Mouse (Mus musculus): ENCODE measurements around the gene Capza1.

DNA sequence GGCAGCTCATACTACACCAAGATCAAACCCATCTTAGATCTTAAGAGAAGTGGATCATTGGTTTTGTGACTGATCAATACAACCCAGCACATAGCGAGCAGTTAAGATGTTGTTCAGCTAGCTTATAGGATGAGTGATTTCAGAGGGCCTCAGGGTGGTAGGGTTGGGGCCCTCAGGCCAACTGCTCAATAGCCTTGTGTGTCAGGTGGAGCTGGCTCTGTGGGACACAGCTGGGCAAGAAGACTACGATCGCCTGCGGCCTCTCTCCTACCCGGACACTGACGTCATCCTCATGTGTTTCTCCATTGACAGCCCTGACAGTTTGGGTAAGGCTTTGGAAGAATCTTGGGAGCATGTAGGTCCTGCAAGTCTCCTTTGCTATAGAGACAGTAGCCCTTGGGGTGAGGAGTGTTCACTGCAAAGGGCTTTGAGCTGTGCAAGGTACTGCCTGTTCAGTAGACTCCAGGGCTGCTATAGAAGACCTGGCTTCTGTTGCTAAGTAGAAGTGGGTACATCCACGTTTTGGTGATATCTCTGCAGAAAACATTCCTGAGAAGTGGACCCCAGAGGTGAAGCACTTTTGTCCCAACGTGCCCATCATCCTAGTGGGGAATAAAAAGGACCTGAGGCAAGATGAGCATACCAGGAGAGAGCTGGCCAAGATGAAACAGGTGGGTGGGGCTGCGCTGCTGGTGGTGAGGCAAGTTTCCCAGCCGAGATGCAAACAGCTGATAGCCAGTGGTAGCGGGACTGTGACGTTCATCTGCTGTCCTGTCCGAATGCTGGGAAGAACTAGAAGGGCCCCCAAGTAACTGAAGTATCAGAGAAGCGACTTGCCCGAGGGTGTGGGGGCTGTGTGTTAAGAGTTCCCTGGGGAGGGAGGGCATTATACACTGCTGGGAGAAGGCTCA, 71.7 kb downstream of the Capza1 start:
- TF ChIP-seq CTCF (IDR thresholded peaks at IDR 0.05; ENCODE audit: low read depth, low read length) (no peak), POLR2A (IDR thresholded peaks at IDR 0.05; ENCODE audit: insufficient read depth, low read length) (no peak), EP300 (IDR thresholded peaks at IDR 0.05; ENCODE audit: insufficient read depth, low read depth, low read length) (no peak)

Data from ES-Bruce4 (cell line).